Mouse (Mus musculus) kidney, embryonic 14.5 days (tissue): ENCODE measurements around the gene Pygo2. TPM values are rescaled to one million over a fixed set of nuclear protein-coding genes. Genes with fewer than 3 reads are reported as not detected.
A peak's percentile ranks its signal among the peaks of the same experiment; 100 is the strongest.

Experiments used
- ATAC-seq: fragments of 200-750 bp; cut with Nextera tagmentation; 2 replicates; pipeline ENCODE4 v1.8.0; 2017; ENCODE audit warnings: moderate number of reproducible peaks, mild to moderate bottlenecking, moderate TSS enrichment, moderate library complexity; ENCODE audit not compliant: low FRiP score, low TSS enrichment
- H3K27ac ChIP-seq: fragments of 300-500 bp; sonication (generic); 2 replicates; pipeline ENCODE4 v1.5.1; 2014; ENCODE audit warnings: low read depth, mild to moderate bottlenecking, low read length, moderate library complexity, mixed read lengths
- H3K27me3 ChIP-seq: fragments of 300-500 bp; sonication (generic); 2 replicates; pipeline ENCODE4 v1.6.1; 2014; ENCODE audit warnings: mild to moderate bottlenecking, low read length; ENCODE audit not compliant: control insufficient read depth, insufficient read depth
- H3K36me3 ChIP-seq: fragments of 300-500 bp; sonication (generic); 2 replicates; pipeline ENCODE4 v1.6.1; 2014; ENCODE audit warnings: low read length, mixed read lengths; ENCODE audit not compliant: control insufficient read depth, insufficient read depth
- H3K4me1 ChIP-seq: fragments of 300-500 bp; sonication (generic); 2 replicates; pipeline ENCODE4 v1.6.1; 2014; ENCODE audit warnings: low read length, mixed read lengths; ENCODE audit not compliant: control insufficient read depth, insufficient read depth
- H3K4me2 ChIP-seq: fragments of 300-500 bp; sonication (generic); replicated peaks from 2 replicates; pipeline ENCODE4 v1.6.1; 2014; ENCODE audit warnings: low read depth, mild to moderate bottlenecking, low read length
- H3K4me3 ChIP-seq: fragments of 300-500 bp; sonication (generic); 2 replicates; pipeline ENCODE4 v1.5.1; 2014; ENCODE audit warnings: mild to moderate bottlenecking, low read length
- H3K9ac ChIP-seq: fragments of 300-500 bp; sonication (generic); 2 replicates; pipeline ENCODE4 v1.6.1; 2014; ENCODE audit warnings: low read depth, mild to moderate bottlenecking, low read length, moderate library complexity
- H3K9me3 ChIP-seq: fragments of 300-500 bp; sonication (generic); 2 replicates; pipeline ENCODE4 v1.6.1; 2016; ENCODE audit warnings: low read length; ENCODE audit not compliant: control insufficient read depth
- WGBS: fragments of 180-500 bp; shearing (Covaris S2); extraction: QIAGEN DNeasy Blood & Tissue Kit; methylation state at CpG from one replicate; pipeline ENCODE4 v1.1.7; 2014; 5-methylcytosine and 5-hydroxymethylcytosine counted together
- polyA plus RNA-seq: library from polyadenylated mRNA; unstranded; fragments of >200 nt; fragmentation: Nextera tagmentation; extraction: Ambion mirVana; gene quantifications from 2 replicates; pipeline ENCODE4 v1.2.1, GENCODE M21; 2014

Pygo2 gene
- polyA plus RNA-seq, 1 experiment from 2014 or later = 53.0 TPM

DNA sequence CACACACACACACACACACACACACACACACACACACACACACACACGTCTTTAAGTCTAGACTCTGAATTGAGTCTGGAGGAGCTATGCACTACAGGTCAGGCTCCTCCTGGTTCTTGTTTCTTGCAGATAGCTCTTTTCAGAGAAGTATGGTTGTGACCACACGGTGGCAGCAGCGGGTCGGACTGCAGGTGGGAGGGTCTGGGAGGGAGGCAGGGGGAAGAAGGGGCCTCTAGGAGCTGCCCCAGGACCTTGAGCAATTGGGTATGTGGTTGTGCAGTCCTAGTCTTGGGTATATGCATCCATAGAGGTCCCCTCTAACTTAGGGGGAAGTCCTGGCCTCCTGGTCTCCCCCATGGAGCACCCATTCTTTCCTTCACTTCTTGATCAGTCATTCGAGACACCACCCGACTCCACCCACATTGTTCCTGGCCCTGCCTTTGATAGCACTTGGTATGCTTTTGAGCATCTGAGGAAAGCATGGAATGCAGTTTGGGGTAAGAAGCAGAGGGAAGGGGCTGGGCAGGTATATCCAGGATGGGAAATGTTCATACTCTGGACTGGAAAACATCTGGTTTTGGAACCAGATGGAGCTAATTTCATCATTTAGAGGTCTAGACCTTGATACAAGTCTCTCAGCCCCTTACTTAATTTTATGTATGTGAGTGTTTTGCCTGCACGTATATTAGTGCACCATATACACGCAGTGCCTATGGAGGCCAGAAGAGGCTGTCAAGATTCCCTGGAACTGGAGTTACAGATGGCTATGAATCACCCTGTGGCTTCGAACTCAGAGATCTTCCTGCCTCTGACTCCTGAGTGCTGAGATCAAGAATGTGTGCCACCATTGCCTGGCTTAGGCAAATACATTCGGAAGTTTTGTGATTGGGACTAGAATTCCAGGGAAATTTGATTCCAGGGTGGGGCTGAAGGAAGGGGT, 27.0 kb downstream of the Pygo2 start:
- WGBS = 31% methylated on average over 10 of the region's 10 CpGs
- peak; percentile 29; the same call in 1 of the 2 replicates for ATAC-seq

DNA sequence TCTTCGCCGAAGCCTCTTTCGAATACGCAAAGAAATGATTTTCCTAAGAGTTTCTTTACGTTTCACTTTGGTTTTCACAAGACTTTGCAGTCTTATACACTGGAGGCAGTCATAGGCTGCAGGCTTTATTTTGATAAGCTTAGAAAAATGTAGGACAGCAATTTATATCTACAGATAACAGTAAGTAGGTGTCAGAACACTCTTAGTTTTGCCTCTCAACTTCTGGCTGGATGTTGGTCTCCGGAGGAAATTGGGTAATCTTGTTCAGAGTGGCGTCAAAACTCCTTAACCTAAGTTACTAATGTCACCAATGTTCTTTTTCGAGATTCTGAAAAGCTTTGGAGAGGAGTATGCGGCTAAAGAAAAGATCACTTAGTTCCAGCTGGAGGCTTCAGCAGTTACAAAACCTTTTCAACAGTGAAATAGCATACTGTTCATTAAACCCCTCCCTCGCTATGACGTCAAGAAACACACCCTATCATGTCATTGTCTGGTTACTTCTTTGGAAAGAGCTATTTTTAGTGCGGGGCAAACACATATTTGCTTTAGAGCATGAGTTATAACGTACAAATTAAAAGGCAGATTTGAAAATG, 28.5 kb downstream of the Pygo2 start:
- Histone ChIP-seq H3K27me3 (no peaks in the 10 kb centered on the region), H3K36me3 (no peaks in the 10 kb centered on the region), H3K4me3 (peak overlapping the region; percentile 68), H3K4me2 (peak overlapping the region; percentile 59), H3K9ac (peak overlapping the region; percentile 72; the same call in 1 of the 2 replicates), H3K9me3 (no peaks in the 10 kb centered on the region), H3K27ac (peak overlapping the region; percentile 37; the same call in 1 of the 2 replicates), H3K4me1 (peaks cover 6% of the 10 kb centered on the region; the same call in 1 of the 2 replicates)
- WGBS = 51% methylated on average over 13 of the region's 13 CpGs
- 0 out of 2 replicates have a peak, but pooled peaks have one; percentile 28 for ATAC-seq

More for the DNA sequence above, 27.0 kb downstream of the Pygo2 start:
- no peak overlapping the region for H3K4me3 ChIP-seq
- H3K4me2 ChIP-seq = no peak overlapping the region
- no peak overlapping the region for H3K27ac ChIP-seq
- H3K36me3 ChIP-seq = no peaks in the 10 kb centered on the region
- H3K27me3 ChIP-seq = no peaks in the 10 kb centered on the region
- no peaks in the 10 kb centered on the region for H3K9me3 ChIP-seq
- H3K4me1 ChIP-seq = peaks cover 6% of the 10 kb centered on the region; the same call in 1 of the 2 replicates
- H3K9ac ChIP-seq = no peak overlapping the region

DNA sequence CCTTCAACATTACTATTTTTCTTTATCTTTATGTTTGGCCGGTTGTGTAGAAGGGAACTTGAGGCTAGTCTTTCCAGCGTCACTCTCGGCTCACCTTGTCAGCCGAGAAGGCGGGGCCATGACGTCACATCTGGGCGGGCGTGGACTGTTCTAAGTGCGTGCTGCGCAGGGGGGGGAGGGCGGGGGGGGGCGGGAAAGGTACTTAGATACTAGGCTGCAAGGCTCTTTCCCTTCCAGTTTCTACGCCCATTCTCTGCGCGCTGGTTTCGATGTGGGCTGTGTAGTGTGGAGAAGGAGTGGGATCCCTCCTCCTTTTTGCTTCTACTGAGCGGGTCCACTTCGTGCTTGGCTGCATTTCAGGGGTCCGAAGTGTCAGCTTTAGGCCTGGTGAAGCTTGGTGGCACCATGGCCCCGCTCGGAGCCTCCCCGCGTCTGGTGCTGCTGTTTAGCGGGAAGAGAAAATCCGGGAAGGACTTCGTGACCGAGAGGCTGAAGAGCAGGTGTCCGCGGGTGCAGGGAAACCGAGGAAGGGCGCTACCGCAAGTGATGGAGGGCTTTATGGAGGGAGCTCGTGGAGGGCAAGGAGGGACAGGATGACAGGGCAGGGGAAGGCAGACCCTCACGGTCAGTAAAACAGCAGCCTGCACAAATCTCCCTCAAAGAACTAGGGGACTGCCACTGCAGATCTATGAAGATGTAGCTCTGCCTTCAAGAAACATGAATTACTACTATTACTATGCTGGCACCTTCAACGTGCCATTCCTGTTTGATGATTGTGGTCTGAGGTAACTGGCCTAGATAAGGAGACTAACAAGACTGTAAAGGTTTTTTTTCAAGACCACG, 29.2 kb downstream of the Pygo2 start:
- peak overlapping the region; percentile 68 for H3K4me3 ChIP-seq
- peak overlapping the region; percentile 79 for H3K27ac ChIP-seq
- no peaks in the 10 kb centered on the region for H3K36me3 ChIP-seq
- peak overlapping the region; percentile 59 for H3K4me2 ChIP-seq
- no peaks in the 10 kb centered on the region for H3K9me3 ChIP-seq
- WGBS = 1% methylated on average over 34 of the region's 36 CpGs
- H3K9ac ChIP-seq = peak overlapping the region; percentile 72
- H3K4me1 ChIP-seq = peaks cover 6% of the 10 kb centered on the region; the same call in 1 of the 2 replicates
- H3K27me3 ChIP-seq = no peaks in the 10 kb centered on the region
- ATAC-seq = peak; percentile 88

DNA sequence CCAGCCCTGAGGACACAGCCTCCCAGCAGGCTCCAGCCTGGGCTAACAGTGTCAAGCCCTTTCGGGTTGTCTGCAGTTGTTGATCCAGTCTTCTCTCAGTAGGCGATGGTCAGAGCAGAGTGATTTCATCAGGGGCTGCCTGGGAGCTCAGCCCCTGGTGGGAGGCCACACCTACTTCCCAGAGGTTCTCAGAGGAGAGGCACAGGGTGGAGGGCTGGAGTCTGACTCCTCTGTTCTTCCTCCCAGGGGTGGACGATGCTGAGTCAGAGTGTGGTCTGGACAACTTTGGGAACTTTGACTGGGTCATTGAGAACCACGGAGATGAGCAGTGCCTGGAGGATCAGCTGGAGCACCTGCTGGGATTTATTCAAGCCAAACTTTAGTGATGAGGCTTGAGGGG, 38.3 kb downstream of the Pygo2 start:
- Histone ChIP-seq H3K4me1 (0 out of 2 replicates have a peak, but pooled peaks cover 3% of the 10 kb centered on the region), H3K36me3 (peaks cover 7% of the 10 kb centered on the region; the same call in 1 of the 2 replicates), H3K9ac (no peak overlapping the region), H3K4me2 (no peak overlapping the region), H3K9me3 (no peaks in the 10 kb centered on the region), H3K27ac (no peak overlapping the region), H3K27me3 (no peaks in the 10 kb centered on the region), H3K4me3 (no peak overlapping the region)
- no peak for ATAC-seq
- 61% methylated on average over 4 of the region's 4 CpGs for WGBS

DNA sequence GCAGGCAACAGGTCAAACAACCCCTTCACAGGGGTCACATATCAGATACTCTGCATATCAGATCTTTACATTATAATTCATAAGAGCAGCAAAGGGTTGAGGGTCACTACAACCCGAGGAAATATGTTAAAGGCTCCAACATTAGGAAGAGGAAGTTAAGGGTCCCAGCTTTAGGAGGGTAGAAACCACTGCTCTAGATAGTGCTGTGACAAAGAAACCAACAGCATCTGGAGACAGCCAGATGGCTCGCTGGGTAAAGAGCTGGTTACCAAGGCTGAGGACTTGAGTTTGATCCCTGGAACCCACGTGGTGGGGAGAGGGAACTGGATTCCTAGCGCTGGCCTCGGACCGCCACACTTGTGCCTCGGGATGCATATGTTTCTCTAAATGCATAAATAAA, 42.3 kb downstream of the Pygo2 start:
- H3K9me3 ChIP-seq = no peaks in the 10 kb centered on the region

DNA sequence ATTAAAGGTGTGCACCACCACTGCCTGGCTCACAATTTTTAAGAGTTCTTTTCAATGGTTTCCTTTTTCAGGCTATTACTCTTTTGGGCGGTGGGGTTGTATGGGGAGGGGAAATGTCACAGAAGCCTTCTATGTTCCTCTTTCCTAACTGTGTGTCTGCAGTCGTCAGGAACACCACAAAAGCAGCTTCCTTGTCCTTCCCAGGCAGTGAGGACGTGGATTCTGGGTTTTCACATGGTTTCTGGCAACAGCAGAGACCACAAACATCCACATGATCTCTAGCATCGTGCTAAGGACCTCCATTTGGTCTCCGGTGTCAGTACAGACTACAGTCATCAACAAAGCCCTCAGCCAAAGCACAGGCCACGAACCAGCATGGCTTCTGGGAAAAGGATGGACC, 43.8 kb downstream of the Pygo2 start:
- H3K4me3 ChIP-seq = no peak overlapping the region
- H3K9me3 ChIP-seq = no peaks in the 10 kb centered on the region
- H3K4me1 ChIP-seq = 0 out of 2 replicates have a peak, but pooled peaks cover 3% of the 10 kb centered on the region
- H3K36me3 ChIP-seq = no peaks in the 10 kb centered on the region; the same call in 1 of the 2 replicates
- no peaks in the 10 kb centered on the region for H3K27me3 ChIP-seq
- H3K9ac ChIP-seq = no peak overlapping the region
- 78% methylated on average over 6 of the region's 6 CpGs for WGBS
- no peak overlapping the region for H3K4me2 ChIP-seq
- H3K27ac ChIP-seq = no peak overlapping the region
- no peak for ATAC-seq

More for the DNA sequence above, 42.3 kb downstream of the Pygo2 start:
- Histone ChIP-seq H3K4me2 (no peak overlapping the region), H3K9ac (no peak overlapping the region), H3K4me3 (no peak overlapping the region), H3K27me3 (no peaks in the 10 kb centered on the region), H3K27ac (no peak overlapping the region), H3K4me1 (0 out of 2 replicates have a peak, but pooled peaks cover 3% of the 10 kb centered on the region), H3K36me3 (peaks cover 6% of the 10 kb centered on the region; the same call in 1 of the 2 replicates)
- 81% methylated on average over 7 of the region's 7 CpGs for WGBS
- no peak for ATAC-seq

DNA sequence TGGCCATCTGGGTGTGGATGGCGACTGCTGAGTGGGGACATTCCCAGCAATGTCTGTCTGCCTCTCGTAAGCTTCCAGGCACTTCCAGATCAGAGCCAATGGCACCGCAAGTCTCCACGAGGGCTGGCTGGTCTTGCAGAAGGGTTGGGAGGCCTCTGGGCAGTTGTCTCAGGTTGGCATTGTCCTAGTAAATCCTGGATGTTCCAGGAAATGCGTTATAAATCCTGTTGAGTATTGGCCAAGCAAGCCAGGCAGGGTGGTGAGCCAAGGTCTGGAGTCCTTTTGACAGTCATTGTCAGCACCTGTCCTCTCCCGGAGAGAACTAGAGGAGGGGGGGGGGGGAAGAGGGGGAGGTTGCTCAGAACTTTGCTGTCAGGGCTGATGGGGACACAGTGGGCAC, 49.0 kb downstream of the Pygo2 start:
- Histone ChIP-seq H3K27ac (no peak overlapping the region), H3K36me3 (no peaks in the 10 kb centered on the region), H3K9ac (no peak overlapping the region), H3K9me3 (no peaks in the 10 kb centered on the region), H3K4me1 (no peaks in the 10 kb centered on the region), H3K4me2 (no peak overlapping the region), H3K4me3 (no peak overlapping the region), H3K27me3 (no peaks in the 10 kb centered on the region)
- no peak for ATAC-seq
- 71% methylated on average over 6 of the region's 6 CpGs for WGBS

- no peak for ATAC-seq
- H3K4me3 ChIP-seq = no peak overlapping the region
- WGBS = 40% methylated on average over 2 of the region's 2 CpGs
Measured at GRCm38 (mm10) chr3:89481488-89481887, 51.5 kb downstream of the Pygo2 start.

More at GRCm38 (mm10) chr3:89481488-89481887, 51.5 kb downstream of the Pygo2 start:
- Histone ChIP-seq H3K36me3 (no peaks in the 10 kb centered on the region), H3K4me2 (no peak overlapping the region), H3K9me3 (no peaks in the 10 kb centered on the region), H3K27ac (no peak overlapping the region), H3K9ac (no peak overlapping the region), H3K4me1 (no peaks in the 10 kb centered on the region), H3K27me3 (no peaks in the 10 kb centered on the region)
